Mouse (Mus musculus): ENCODE data around the gene Get4. TPM values are rescaled to one million over a fixed set of nuclear protein-coding genes. Genes with fewer than 3 reads are reported as not detected.

Gene Get4
- polyA plus RNA-seq, 1 experiment: 106 TPM

- H3K4me1 ChIP-seq (ENCODE audit: control insufficient read depth, insufficient read depth, low read length): no peaks in the 10 kb centered on the region
- H3K4me3 ChIP-seq (replicated peaks; ENCODE audit: insufficient read depth, low read depth, low read length): no peak overlapping the region
- WGBS: 94% methylated on average over 4 of the region's 4 CpGs
- no peak overlapping the region for H3K27ac ChIP-seq (ENCODE audit: insufficient read depth, low read length)
- DNase-seq: no peak
- no peaks in the 10 kb centered on the region for H3K27me3 ChIP-seq (ENCODE audit: control insufficient read depth, insufficient read depth, low read length)
- TF ChIP-seq POLR2A (IDR thresholded peaks at IDR 0.05; ENCODE audit: borderline replicate concordance, insufficient read depth, low read length) (no peak), CTCF (IDR thresholded peaks at IDR 0.05; ENCODE audit: borderline replicate concordance, insufficient read depth, low read depth, low read length) (no peak)
Measured at GRCm38 (mm10) chr5:139227236-139227635, 24.9 kb upstream of the Get4 start.

GRCm38 (mm10) chr5:139227645-139228044 is 24.5 kb upstream of the Get4 start:
- DNase-seq: no peak
- Histone ChIP-seq H3K27me3 (ENCODE audit: control insufficient read depth, insufficient read depth, low read length) (no peaks in the 10 kb centered on the region), H3K27ac (ENCODE audit: insufficient read depth, low read length) (no peak overlapping the region), H3K4me3 (replicated peaks; ENCODE audit: insufficient read depth, low read depth, low read length) (no peak overlapping the region), H3K4me1 (ENCODE audit: control insufficient read depth, insufficient read depth, low read length) (no peaks in the 10 kb centered on the region)
- no peak for TF ChIP-seq CTCF (IDR thresholded peaks at IDR 0.05; ENCODE audit: borderline replicate concordance, insufficient read depth, low read depth, low read length)
- no peak for TF ChIP-seq POLR2A (IDR thresholded peaks at IDR 0.05; ENCODE audit: borderline replicate concordance, insufficient read depth, low read length)
- WGBS: 90% methylated on average over 2 of the region's 2 CpGs

GRCm38 (mm10) chr5:139228318-139228717 is 23.8 kb upstream of the Get4 start:
- 59% methylated on average over 3 of the region's 3 CpGs for WGBS
- Histone ChIP-seq H3K4me3 (replicated peaks; ENCODE audit: insufficient read depth, low read depth, low read length) (no peak overlapping the region), H3K27me3 (ENCODE audit: control insufficient read depth, insufficient read depth, low read length) (no peaks in the 10 kb centered on the region), H3K4me1 (ENCODE audit: control insufficient read depth, insufficient read depth, low read length) (no peaks in the 10 kb centered on the region), H3K27ac (ENCODE audit: insufficient read depth, low read length) (no peak overlapping the region)
- TF ChIP-seq POLR2A (IDR thresholded peaks at IDR 0.05; ENCODE audit: borderline replicate concordance, insufficient read depth, low read length) (no peak), CTCF (IDR thresholded peaks at IDR 0.05; ENCODE audit: borderline replicate concordance, insufficient read depth, low read depth, low read length) (no peak)
- DNase-seq: no peak

GRCm38 (mm10) chr5:139229716-139230115 is 22.4 kb upstream of the Get4 start:
- no peak for DNase-seq
- no peak for TF ChIP-seq POLR2A (IDR thresholded peaks at IDR 0.05; ENCODE audit: borderline replicate concordance, insufficient read depth, low read length)
- no peak for TF ChIP-seq CTCF (IDR thresholded peaks at IDR 0.05; ENCODE audit: borderline replicate concordance, insufficient read depth, low read depth, low read length)
- no peak overlapping the region for H3K4me3 ChIP-seq (replicated peaks; ENCODE audit: insufficient read depth, low read depth, low read length)
- no peaks in the 10 kb centered on the region for H3K27me3 ChIP-seq (ENCODE audit: control insufficient read depth, insufficient read depth, low read length)
- H3K27ac ChIP-seq (ENCODE audit: insufficient read depth, low read length): no peak overlapping the region
- H3K4me1 ChIP-seq (ENCODE audit: control insufficient read depth, insufficient read depth, low read length): no peaks in the 10 kb centered on the region
- 97% methylated on average over 3 of the region's 3 CpGs for WGBS

GRCm38 (mm10) chr5:139232083-139232482 is 20.0 kb upstream of the Get4 start:
- WGBS: 53% methylated on average over 3 of the region's 3 CpGs
- Histone ChIP-seq H3K4me1 (ENCODE audit: control insufficient read depth, insufficient read depth, low read length) (no peaks in the 10 kb centered on the region), H3K27me3 (ENCODE audit: control insufficient read depth, insufficient read depth, low read length) (no peaks in the 10 kb centered on the region), H3K27ac (ENCODE audit: insufficient read depth, low read length) (no peak overlapping the region), H3K4me3 (replicated peaks; ENCODE audit: insufficient read depth, low read depth, low read length) (no peak overlapping the region)
- DNase-seq: no peak
- TF ChIP-seq CTCF (IDR thresholded peaks at IDR 0.05; ENCODE audit: borderline replicate concordance, insufficient read depth, low read depth, low read length) (no peak), POLR2A (IDR thresholded peaks at IDR 0.05; ENCODE audit: borderline replicate concordance, insufficient read depth, low read length) (no peak)

- no peak for TF ChIP-seq CTCF (IDR thresholded peaks at IDR 0.05; ENCODE audit: borderline replicate concordance, insufficient read depth, low read depth, low read length)
- TF ChIP-seq POLR2A (IDR thresholded peaks at IDR 0.05; ENCODE audit: borderline replicate concordance, insufficient read depth, low read length): no peak
- DNase-seq: no peak
- no peak overlapping the region for H3K4me3 ChIP-seq (replicated peaks; ENCODE audit: insufficient read depth, low read depth, low read length)
- H3K27me3 ChIP-seq (ENCODE audit: control insufficient read depth, insufficient read depth, low read length): no peaks in the 10 kb centered on the region
- no peak overlapping the region for H3K27ac ChIP-seq (ENCODE audit: insufficient read depth, low read length)
- WGBS: 92% methylated on average over 4 of the region's 4 CpGs
- H3K4me1 ChIP-seq (ENCODE audit: control insufficient read depth, insufficient read depth, low read length): no peaks in the 10 kb centered on the region
Measured at GRCm38 (mm10) chr5:139234423-139234822, 17.7 kb upstream of the Get4 start.

GRCm38 (mm10) chr5:139237436-139237835 is 14.7 kb upstream of the Get4 start:
- Histone ChIP-seq H3K27ac (ENCODE audit: insufficient read depth, low read length) (no peak overlapping the region), H3K4me3 (replicated peaks; ENCODE audit: insufficient read depth, low read depth, low read length) (no peak overlapping the region), H3K27me3 (ENCODE audit: control insufficient read depth, insufficient read depth, low read length) (no peaks in the 10 kb centered on the region), H3K4me1 (ENCODE audit: control insufficient read depth, insufficient read depth, low read length) (no peaks in the 10 kb centered on the region)
- no peak for TF ChIP-seq POLR2A (IDR thresholded peaks at IDR 0.05; ENCODE audit: borderline replicate concordance, insufficient read depth, low read length)
- no peak for TF ChIP-seq CTCF (IDR thresholded peaks at IDR 0.05; ENCODE audit: borderline replicate concordance, insufficient read depth, low read depth, low read length)
- no peak for DNase-seq
- WGBS: 83% methylated on average over 4 of the region's 4 CpGs

- 89% methylated on average over 15 of the region's 15 CpGs for WGBS
- no peak for DNase-seq
Measured at GRCm38 (mm10) chr5:139241022-139241761, 10.9 kb upstream of the Get4 start.

More at GRCm38 (mm10) chr5:139241022-139241761, 10.9 kb upstream of the Get4 start:
- H3K4me1 ChIP-seq (ENCODE audit: control insufficient read depth, insufficient read depth, low read length): no peaks in the 10 kb centered on the region
- H3K4me3 ChIP-seq (replicated peaks; ENCODE audit: insufficient read depth, low read depth, low read length): no peak overlapping the region
- H3K27ac ChIP-seq (ENCODE audit: insufficient read depth, low read length): no peak overlapping the region
- TF ChIP-seq CTCF (IDR thresholded peaks at IDR 0.05; ENCODE audit: borderline replicate concordance, insufficient read depth, low read depth, low read length): no peak
- TF ChIP-seq POLR2A (IDR thresholded peaks at IDR 0.05; ENCODE audit: borderline replicate concordance, insufficient read depth, low read length): no peak
- no peaks in the 10 kb centered on the region for H3K27me3 ChIP-seq (ENCODE audit: control insufficient read depth, insufficient read depth, low read length)

Data from cerebellum, adult 2 months (tissue).